Mouse (Mus musculus): ENCODE measurements around the gene Dpy19l3.

DNA sequence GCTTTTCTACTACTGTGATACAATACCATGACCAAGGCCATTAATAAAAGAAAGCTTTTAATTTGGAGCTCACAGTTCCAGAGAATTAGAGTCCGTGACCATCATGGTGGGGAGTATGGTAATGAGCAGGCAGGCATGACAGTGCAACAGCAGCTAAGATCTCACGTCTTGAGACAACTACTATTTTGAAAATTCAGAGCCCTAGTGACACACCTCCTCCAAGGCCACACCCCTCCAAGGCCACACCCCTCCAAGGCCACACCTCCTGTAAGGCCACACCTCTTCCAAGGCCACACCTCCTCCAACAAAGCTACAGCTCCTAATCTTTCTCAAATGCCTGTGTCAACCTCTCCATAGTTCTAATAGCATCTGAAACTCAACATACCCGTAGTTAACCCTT is 105.2 kb downstream of the Dpy19l3 start:
- TF ChIP-seq CTCF (IDR thresholded peaks at IDR 0.05; ENCODE audit: insufficient read depth, low read length) (no peak), POLR2A (IDR thresholded peaks at IDR 0.05; ENCODE audit: borderline replicate concordance, extremely low read depth, low read depth, low read length) (no peak)
